Mouse (Mus musculus) testis, adult 2 months (tissue): ENCODE measurements around the gene Srf.

ENCODE experiments used
- CTCF ChIP-seq: fragments of 200-500 bp; IDR thresholded peaks from 2 replicates; pipeline ENCODE4 v1.5.1; 2012; ENCODE audit warnings: low read depth, mild to moderate bottlenecking, inconsistent platforms, low read length, moderate library complexity; ENCODE audit not compliant: control insufficient read depth, insufficient read depth, insufficient replicate concordance
- POLR2A ChIP-seq: fragments of 200-500 bp; IDR thresholded peaks from 2 replicates; pipeline ENCODE4 v1.6.1; 2012; ENCODE audit warnings: low read depth, mild to moderate bottlenecking, inconsistent platforms, low read length, moderate library complexity; ENCODE audit not compliant: control insufficient read depth

DNA sequence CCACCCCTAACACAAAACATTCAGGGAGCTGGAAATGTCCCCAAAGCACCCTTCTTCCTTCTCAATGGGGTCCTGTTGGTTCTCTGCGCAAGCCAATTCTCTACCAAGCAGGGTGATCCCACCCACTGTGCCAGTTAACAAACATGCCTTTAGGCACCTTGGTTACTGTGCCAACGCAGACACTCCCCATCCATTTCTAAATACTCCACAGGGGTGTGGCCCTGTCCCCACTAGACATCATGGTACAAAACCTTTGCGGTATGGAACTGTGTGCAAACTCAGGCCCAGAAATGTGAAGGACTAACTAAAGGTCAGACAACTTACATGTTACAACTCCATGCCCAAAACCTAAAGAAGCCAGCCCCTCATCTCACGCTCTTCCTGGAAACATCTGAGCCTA is 37.1 kb upstream of the Srf start:
- TF ChIP-seq POLR2A (no peak), CTCF (no peak)
